Mouse (Mus musculus) kidney, adult 2 months (tissue): ENCODE data around the gene Pkig.

Experiments used
- CTCF ChIP-seq: fragments of 200-500 bp; conservative IDR thresholded peaks from 2 replicates; pipeline ENCODE4 v1.5.1; 2011; ENCODE audit warnings: low read depth, mild to moderate bottlenecking, control low read depth, low read length, moderate library complexity, mixed read lengths; ENCODE audit not compliant: insufficient read depth, insufficient read length
- POLR2A ChIP-seq: fragments of 200-500 bp; IDR thresholded peaks from one replicate; pipeline ENCODE4 v1.6.1; 2011; ENCODE audit warnings: low read depth, low read length, control low read depth

- no peak for TF ChIP-seq CTCF
- no peak for TF ChIP-seq POLR2A
These were observed 50.1 kb downstream of the Pkig start for GRCm38 (mm10) chr2:163708321-163708720.
